Mouse (Mus musculus): ENCODE measurements around the gene Fam83g. TPM values are rescaled to one million over a fixed set of nuclear protein-coding genes. Genes with fewer than 3 reads are reported as not detected.

Gene Fam83g
- polyA plus RNA-seq, 1 experiment from 2014 or later = 0.51 TPM

DNA sequence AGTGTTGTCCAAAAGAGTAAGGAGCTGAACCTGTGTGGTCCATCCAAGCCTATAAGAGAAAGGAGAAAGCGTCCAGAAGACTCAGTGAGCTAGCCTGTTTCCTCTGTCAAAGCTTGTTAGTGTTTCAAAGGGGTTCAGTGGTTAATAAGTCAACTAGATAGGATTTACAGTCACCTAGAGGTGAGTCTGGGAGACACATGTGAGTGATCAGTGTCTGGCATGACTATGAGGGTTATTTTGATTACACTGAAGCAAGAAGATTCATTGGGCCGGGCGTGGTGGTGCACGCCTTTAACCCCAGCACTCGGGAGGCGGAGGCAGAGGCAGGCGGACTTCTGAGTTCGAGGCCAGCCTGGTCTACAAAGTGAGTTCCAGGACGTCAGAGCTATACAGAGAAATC is 61.9 kb downstream of the Fam83g start:
- no peak overlapping the region for H3K9ac ChIP-seq (replicated peaks)
- no peaks in the 10 kb centered on the region for H3K9me3 ChIP-seq
- no peak for ATAC-seq (replicated peaks)
- no peak overlapping the region for H3K27ac ChIP-seq (replicated peaks)
- 95% methylated on average over 9 of the region's 9 CpGs for WGBS
- H3K4me1 ChIP-seq = no peaks in the 10 kb centered on the region
- H3K4me2 ChIP-seq (replicated peaks) = no peak overlapping the region
- H3K27me3 ChIP-seq = no peaks in the 10 kb centered on the region
- H3K4me3 ChIP-seq = no peak overlapping the region
- H3K36me3 ChIP-seq = peaks cover 49% of the 10 kb centered on the region

DNA sequence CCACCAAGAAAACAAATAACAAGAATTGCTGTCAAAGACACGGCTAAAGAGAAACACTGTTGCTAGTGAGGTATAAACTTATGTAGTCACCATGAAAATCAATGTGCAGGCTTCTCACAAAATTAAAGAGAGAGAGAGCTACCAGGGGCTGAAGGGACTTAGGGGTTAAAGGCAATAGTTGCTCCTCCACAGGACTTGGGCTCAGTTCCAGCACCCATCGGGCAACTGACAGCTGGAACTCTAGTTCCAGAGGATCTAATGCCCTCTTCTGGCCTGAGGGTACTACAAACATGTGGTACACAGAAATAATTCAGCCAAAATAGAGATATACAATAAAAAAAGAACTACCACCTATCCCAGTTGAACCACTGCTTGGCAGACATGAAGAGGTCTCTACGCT is 63.3 kb downstream of the Fam83g start:
- 59% methylated on average over 3 of the region's 3 CpGs for WGBS

DNA sequence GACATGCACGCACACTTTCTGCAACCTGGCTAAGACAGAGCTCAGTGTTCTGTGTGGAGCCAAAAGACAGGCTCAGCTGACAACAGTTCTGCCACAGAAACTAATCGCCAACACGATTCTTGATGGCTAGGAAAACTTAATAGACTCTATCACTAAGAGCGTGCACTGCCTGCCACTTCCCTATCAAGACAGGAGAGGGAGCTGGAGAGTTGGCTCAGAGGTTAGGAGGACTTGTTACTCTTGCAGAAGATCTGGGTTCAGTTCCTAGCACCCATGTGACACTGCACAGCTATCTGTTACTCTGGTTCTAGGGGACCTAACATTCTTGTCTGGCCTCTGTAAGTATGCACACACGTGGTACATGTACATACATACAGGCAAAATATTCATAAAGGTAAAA is 67.7 kb downstream of the Fam83g start:
- Histone ChIP-seq H3K4me1 (no peaks in the 10 kb centered on the region), H3K4me3 (no peak overlapping the region), H3K9me3 (no peaks in the 10 kb centered on the region), H3K36me3 (peaks cover 67% of the 10 kb centered on the region), H3K27me3 (no peaks in the 10 kb centered on the region), H3K9ac (replicated peaks) (no peak overlapping the region), H3K4me2 (replicated peaks) (no peak overlapping the region), H3K27ac (replicated peaks) (no peak overlapping the region)
- ATAC-seq (replicated peaks) = no peak
- WGBS = 84% methylated on average over 5 of the region's 5 CpGs

More for the DNA sequence above, 63.3 kb downstream of the Fam83g start:
- Histone ChIP-seq H3K4me1 (no peaks in the 10 kb centered on the region), H3K4me2 (replicated peaks) (no peak overlapping the region), H3K9me3 (no peaks in the 10 kb centered on the region), H3K4me3 (no peak overlapping the region), H3K9ac (replicated peaks) (no peak overlapping the region), H3K27ac (replicated peaks) (no peak overlapping the region), H3K36me3 (peaks cover 53% of the 10 kb centered on the region), H3K27me3 (no peaks in the 10 kb centered on the region)
- no peak for ATAC-seq (replicated peaks)

DNA sequence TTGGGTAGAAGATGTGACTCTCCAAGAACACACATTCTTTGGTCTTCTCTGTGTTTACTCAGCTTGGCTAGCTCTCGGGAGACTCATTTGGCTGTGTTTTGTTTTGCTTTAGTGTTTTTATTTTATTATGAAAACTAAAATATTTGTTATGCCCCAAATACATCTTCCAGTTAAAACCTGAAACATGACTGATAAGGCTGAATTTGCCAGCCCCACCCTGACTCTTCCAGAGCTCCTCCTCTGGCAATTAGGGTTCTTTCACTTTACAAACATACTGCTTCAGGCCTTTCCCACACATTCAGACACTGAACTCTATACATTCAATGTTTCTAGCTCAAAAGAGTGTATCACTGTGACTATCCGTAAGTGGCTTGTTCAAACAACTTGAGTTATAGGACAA is 73.3 kb downstream of the Fam83g start:
- ATAC-seq (replicated peaks) = no peak

More for the DNA sequence above, 73.3 kb downstream of the Fam83g start:
- Histone ChIP-seq H3K4me2 (replicated peaks) (no peak overlapping the region), H3K36me3 (peaks cover 39% of the 10 kb centered on the region), H3K27ac (replicated peaks) (no peak overlapping the region), H3K9me3 (no peaks in the 10 kb centered on the region), H3K4me1 (peaks cover 14% of the 10 kb centered on the region), H3K27me3 (no peaks in the 10 kb centered on the region), H3K9ac (replicated peaks) (no peak overlapping the region), H3K4me3 (no peak overlapping the region)
- 88% methylated on average over 2 of the region's 2 CpGs for WGBS

Other genes starting within 250 kb of the Fam83g start
- 22.4 and 24.2 TPM in 2 replicates for gene Rnf112, start 230.0 kb upstream of the Fam83g start, polyA plus RNA-seq (2015; fragmentation: Nextera tagmentation; extraction: Ambion mirVana)
- 50.5 and 59.5 TPM in 2 replicates for gene Mfap4, start 198.7 kb upstream of the Fam83g start, polyA plus RNA-seq (2015; fragmentation: Nextera tagmentation; extraction: Ambion mirVana)
- 109 and 117 TPM in 2 replicates for gene Mapk7, start 189.7 kb upstream of the Fam83g start, polyA plus RNA-seq (2015; fragmentation: Nextera tagmentation; extraction: Ambion mirVana)
- 38.8 and 42.8 TPM in 2 replicates for gene B9d1, start 178.9 kb upstream of the Fam83g start, polyA plus RNA-seq (2015; fragmentation: Nextera tagmentation; extraction: Ambion mirVana)
- gene Epn2, start 104.4 kb upstream of the Fam83g start, polyA plus RNA-seq (2015; fragmentation: Nextera tagmentation; extraction: Ambion mirVana) = 64.6 and 67.3 TPM in 2 replicates
- gene Grap, start 30.8 kb upstream of the Fam83g start, polyA plus RNA-seq (2015; fragmentation: Nextera tagmentation; extraction: Ambion mirVana) = 8.0 and 9.1 TPM in 2 replicates
- gene Slc5a10, start 36.7 kb downstream of the Fam83g start, polyA plus RNA-seq (2015; fragmentation: Nextera tagmentation; extraction: Ambion mirVana) = not detected in 2 replicates
- gene Prpsap2, start 78.0 kb downstream of the Fam83g start, polyA plus RNA-seq (2015; fragmentation: Nextera tagmentation; extraction: Ambion mirVana) = 64.3 and 67.3 TPM in 2 replicates
- gene Ulk2, start 171.0 kb downstream of the Fam83g start, polyA plus RNA-seq (2015; fragmentation: Nextera tagmentation; extraction: Ambion mirVana) = 39.7 and 40.7 TPM in 2 replicates
- 15.5 and 15.8 TPM in 2 replicates for gene Akap10, start 246.2 kb downstream of the Fam83g start, polyA plus RNA-seq (2015; fragmentation: Nextera tagmentation; extraction: Ambion mirVana)

Measured in forebrain, embryonic 15.5 days (tissue).